Mouse (Mus musculus) liver, embryonic 13.5 days (tissue): ENCODE measurements at regions not wholly inside any gene's neighbourhood (a gene's known extent, or its start where the extent isn't known, plus 50 kb on each side); places are given as distances from the start of the nearest gene placed in this dataset.

ENCODE experiments used
- ATAC-seq: fragments of 200-750 bp; cut with Nextera tagmentation; 2 replicates; pipeline ENCODE4 v1.8.0; 2017; ENCODE audit warnings: low read depth, mild to moderate bottlenecking, moderate number of reproducible peaks, moderate library complexity
- DNase-seq: peaks from one replicate; pipeline ENCODE4 v3.0.0; 2022
- H3K27ac ChIP-seq: fragments of 300-500 bp; sonication (generic); 2 replicates; pipeline ENCODE4 v1.5.1; 2015; ENCODE audit warnings: moderate library complexity, mild to moderate bottlenecking, inconsistent platforms
- H3K27me3 ChIP-seq: fragments of 300-500 bp; sonication (generic); 2 replicates; pipeline ENCODE4 v1.6.1; 2015; ENCODE audit warnings: mild to moderate bottlenecking, inconsistent platforms
- H3K36me3 ChIP-seq: fragments of 300-500 bp; sonication (generic); 2 replicates; pipeline ENCODE4 v1.6.1; 2015; ENCODE audit warnings: mild to moderate bottlenecking, inconsistent platforms
- H3K4me1 ChIP-seq: fragments of 300-500 bp; sonication (generic); replicated peaks from 2 replicates; pipeline ENCODE4 v1.6.1; 2015; ENCODE audit warnings: inconsistent platforms
- H3K4me2 ChIP-seq: fragments of 300-500 bp; sonication (generic); 2 replicates; pipeline ENCODE4 v1.6.1; 2015; ENCODE audit warnings: inconsistent platforms, mild to moderate bottlenecking, moderate library complexity
- H3K4me3 ChIP-seq: fragments of 300-500 bp; sonication (generic); replicated peaks from 2 replicates; pipeline ENCODE4 v1.5.1; 2015; ENCODE audit warnings: mild to moderate bottlenecking, inconsistent platforms
- H3K9ac ChIP-seq: fragments of 300-500 bp; sonication (generic); 2 replicates; pipeline ENCODE4 v1.6.1; 2015; ENCODE audit warnings: mild to moderate bottlenecking, inconsistent platforms
- H3K9me3 ChIP-seq: fragments of 300-500 bp; sonication (generic); replicated peaks from 2 replicates; pipeline ENCODE4 v1.6.1; 2016; ENCODE audit warnings: inconsistent platforms
- WGBS: fragments of 180-500 bp; shearing (Covaris S2); methylation state at CpG from one replicate; pipeline ENCODE4 v1.1.7; 2015; ENCODE audit not compliant: insufficient replicate concordance; 5-methylcytosine and 5-hydroxymethylcytosine counted together

GRCm38 (mm10) chr7:73185591-73185990 lies 189.7 kb upstream of the Rgma start:
- Histone ChIP-seq H3K4me1 (no peaks in the 10 kb centered on the region), H3K4me3 (no peak overlapping the region), H3K9ac (no peak overlapping the region), H3K27ac (no peak overlapping the region), H3K9me3 (peaks cover 13% of the 10 kb centered on the region; the same call in 1 of the 2 replicates), H3K27me3 (no peaks in the 10 kb centered on the region), H3K4me2 (no peak overlapping the region), H3K36me3 (no peaks in the 10 kb centered on the region)
- ATAC-seq: no peak
- 79% methylated on average over 5 of the region's 5 CpGs for WGBS
- no peak for DNase-seq

GRCm38 (mm10) chr7:73186501-73186900 lies 188.8 kb upstream of the Rgma start:
- H3K4me3 ChIP-seq: no peak overlapping the region
- DNase-seq: no peak
- H3K27me3 ChIP-seq: no peaks in the 10 kb centered on the region
- ATAC-seq: no peak
- no peak overlapping the region for H3K27ac ChIP-seq
- no peaks in the 10 kb centered on the region for H3K4me1 ChIP-seq
- 81% methylated on average over 3 of the region's 3 CpGs for WGBS
- H3K36me3 ChIP-seq: no peaks in the 10 kb centered on the region
- no peak overlapping the region for H3K9ac ChIP-seq
- peaks cover 13% of the 10 kb centered on the region; the same call in 1 of the 2 replicates for H3K9me3 ChIP-seq
- H3K4me2 ChIP-seq: no peak overlapping the region

GRCm38 (mm10) chr7:73191388-73192278 lies 183.7 kb upstream of the Rgma start:
- Histone ChIP-seq H3K4me3 (no peak overlapping the region), H3K4me1 (no peaks in the 10 kb centered on the region), H3K9ac (no peak overlapping the region), H3K27me3 (no peaks in the 10 kb centered on the region), H3K27ac (no peak overlapping the region), H3K9me3 (0 out of 2 replicates have a peak, but pooled peaks cover 6% of the 10 kb centered on the region), H3K4me2 (no peak overlapping the region), H3K36me3 (no peaks in the 10 kb centered on the region)
- DNase-seq (no peak), ATAC-seq (no peak)
- WGBS: 42% methylated on average over 12 of the region's 12 CpGs

- Histone ChIP-seq H3K9ac (no peak overlapping the region), H3K4me3 (no peak overlapping the region), H3K4me2 (no peak overlapping the region), H3K36me3 (no peaks in the 10 kb centered on the region), H3K4me1 (no peaks in the 10 kb centered on the region), H3K27ac (no peak overlapping the region), H3K27me3 (no peaks in the 10 kb centered on the region), H3K9me3 (0 out of 2 replicates have a peak, but pooled peaks cover 5% of the 10 kb centered on the region)
- no peak for ATAC-seq
- WGBS: 64% methylated on average over 7 of the region's 7 CpGs
- no peak for DNase-seq
Measured at GRCm38 (mm10) chr7:73192839-73193238, 182.5 kb upstream of the Rgma start.

GRCm38 (mm10) chr7:73195306-73195705 lies 180.0 kb upstream of the Rgma start:
- H3K4me1 ChIP-seq: no peaks in the 10 kb centered on the region
- 60% methylated on average over 4 of the region's 4 CpGs for WGBS
- H3K4me3 ChIP-seq: no peak overlapping the region
- DNase-seq (no peak), ATAC-seq (no peak)
- H3K36me3 ChIP-seq: no peaks in the 10 kb centered on the region
- no peak overlapping the region for H3K4me2 ChIP-seq
- peaks cover 5% of the 10 kb centered on the region; the same call in 1 of the 2 replicates for H3K9me3 ChIP-seq
- no peak overlapping the region for H3K27ac ChIP-seq
- no peak overlapping the region for H3K9ac ChIP-seq
- no peaks in the 10 kb centered on the region for H3K27me3 ChIP-seq

GRCm38 (mm10) chr7:73196851-73197531 lies 178.3 kb upstream of the Rgma start:
- DNase-seq: no peak
- WGBS: 59% methylated on average over 12 of the region's 12 CpGs
- H3K4me1 ChIP-seq: no peaks in the 10 kb centered on the region
- no peaks in the 10 kb centered on the region for H3K36me3 ChIP-seq
- no peak overlapping the region for H3K4me3 ChIP-seq
- H3K27ac ChIP-seq: no peak overlapping the region
- H3K9me3 ChIP-seq: peaks cover 5% of the 10 kb centered on the region; the same call in 1 of the 2 replicates
- H3K27me3 ChIP-seq: no peaks in the 10 kb centered on the region
- H3K4me2 ChIP-seq: no peak overlapping the region
- H3K9ac ChIP-seq: no peak overlapping the region
- ATAC-seq: no peak

- Histone ChIP-seq H3K27me3 (no peaks in the 10 kb centered on the region), H3K9me3 (peaks cover 5% of the 10 kb centered on the region; the same call in 1 of the 2 replicates), H3K4me3 (no peak overlapping the region), H3K4me2 (no peak overlapping the region), H3K27ac (no peak overlapping the region), H3K9ac (no peak overlapping the region), H3K4me1 (no peaks in the 10 kb centered on the region), H3K36me3 (no peaks in the 10 kb centered on the region)
- 59% methylated on average over 5 of the region's 5 CpGs for WGBS
- DNase-seq: no peak
- no peak for ATAC-seq
Measured at GRCm38 (mm10) chr7:73198069-73198468, 177.2 kb upstream of the Rgma start.

GRCm38 (mm10) chr7:73199967-73200366 lies 175.3 kb upstream of the Rgma start:
- no peak overlapping the region for H3K9ac ChIP-seq
- no peaks in the 10 kb centered on the region; the same call in 1 of the 2 replicates for H3K9me3 ChIP-seq
- H3K27me3 ChIP-seq: no peaks in the 10 kb centered on the region
- no peak overlapping the region for H3K27ac ChIP-seq
- ATAC-seq: no peak
- WGBS: 60% methylated on average over 6 of the region's 6 CpGs
- no peak overlapping the region for H3K4me2 ChIP-seq
- no peak overlapping the region for H3K4me3 ChIP-seq
- no peaks in the 10 kb centered on the region for H3K4me1 ChIP-seq
- no peaks in the 10 kb centered on the region for H3K36me3 ChIP-seq
- DNase-seq: no peak

GRCm38 (mm10) chr7:73201330-73201729 lies 174.0 kb upstream of the Rgma start:
- WGBS: 67% methylated on average over 6 of the region's 6 CpGs
- no peak overlapping the region for H3K27ac ChIP-seq
- H3K9ac ChIP-seq: no peak overlapping the region
- H3K36me3 ChIP-seq: no peaks in the 10 kb centered on the region
- H3K4me3 ChIP-seq: no peak overlapping the region
- no peaks in the 10 kb centered on the region for H3K4me1 ChIP-seq
- DNase-seq (no peak), ATAC-seq (no peak)
- no peak overlapping the region for H3K4me2 ChIP-seq
- H3K9me3 ChIP-seq: no peaks in the 10 kb centered on the region; the same call in 1 of the 2 replicates
- no peaks in the 10 kb centered on the region for H3K27me3 ChIP-seq

GRCm38 (mm10) chr7:73206922-73207811 lies 168.1 kb upstream of the Rgma start:
- no peaks in the 10 kb centered on the region for H3K4me1 ChIP-seq
- H3K4me3 ChIP-seq: no peak overlapping the region
- H3K9ac ChIP-seq: no peak overlapping the region
- no peak overlapping the region for H3K27ac ChIP-seq
- ATAC-seq (no peak), DNase-seq (no peak)
- no peaks in the 10 kb centered on the region for H3K36me3 ChIP-seq
- H3K4me2 ChIP-seq: no peak overlapping the region
- no peaks in the 10 kb centered on the region for H3K9me3 ChIP-seq
- WGBS: 48% methylated on average over 7 of the region's 7 CpGs
- no peaks in the 10 kb centered on the region for H3K27me3 ChIP-seq

- H3K27ac ChIP-seq: no peak overlapping the region
- WGBS: 69% methylated on average over 4 of the region's 4 CpGs
- no peak overlapping the region for H3K9ac ChIP-seq
Measured at GRCm38 (mm10) chr7:73208479-73208816, 166.9 kb upstream of the Rgma start.

More at GRCm38 (mm10) chr7:73208479-73208816, 166.9 kb upstream of the Rgma start:
- H3K27me3 ChIP-seq: no peaks in the 10 kb centered on the region
- H3K36me3 ChIP-seq: no peaks in the 10 kb centered on the region
- no peak for DNase-seq
- H3K4me2 ChIP-seq: no peak overlapping the region
- no peak overlapping the region for H3K4me3 ChIP-seq
- no peaks in the 10 kb centered on the region for H3K9me3 ChIP-seq
- ATAC-seq: no peak
- no peaks in the 10 kb centered on the region for H3K4me1 ChIP-seq
